Mouse (Mus musculus): ENCODE measurements at regions not wholly inside any gene's neighbourhood (a gene's known extent, or its start where the extent isn't known, plus 50 kb on each side); places are given as distances from the start of the nearest gene placed in this dataset.
"Not testable (repeated sequence)": the region's sequence is repeated elsewhere in the genome, so short reads cannot be mapped to it uniquely, and the experiment has no call there.

- DNase-seq (ENCODE audit: low spot score): no peak
Observed at GRCm38 (mm10) chr3:4744003-4744402, 1006.6 kb upstream of the Gm8797 start.

- no peak for DNase-seq (ENCODE audit: low spot score)
Observed at GRCm38 (mm10) chr3:4744611-4745010, 1006.0 kb upstream of the Gm8797 start.

DNA sequence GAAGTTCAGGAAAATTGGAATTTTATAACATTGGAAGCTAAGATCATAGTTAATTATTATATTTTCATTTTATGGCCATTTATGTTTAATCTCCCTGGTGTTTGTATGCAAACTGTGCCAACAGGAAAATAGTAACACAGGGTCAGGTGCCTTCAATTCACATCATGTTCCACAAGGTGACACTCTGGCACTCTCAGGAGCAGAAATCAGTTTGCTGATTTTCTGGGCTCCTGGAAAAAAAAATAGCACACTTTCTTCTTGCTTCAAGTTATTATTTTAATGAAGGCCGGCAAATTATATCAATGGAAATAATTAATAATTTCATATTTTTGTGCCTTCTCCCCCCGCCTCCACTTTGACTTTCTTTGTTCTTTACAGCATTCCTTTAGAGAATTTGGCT lies 994.5 kb upstream of the Gm8797 start:
- peak; percentile 22 for DNase-seq (ENCODE audit: low spot score)

DNA sequence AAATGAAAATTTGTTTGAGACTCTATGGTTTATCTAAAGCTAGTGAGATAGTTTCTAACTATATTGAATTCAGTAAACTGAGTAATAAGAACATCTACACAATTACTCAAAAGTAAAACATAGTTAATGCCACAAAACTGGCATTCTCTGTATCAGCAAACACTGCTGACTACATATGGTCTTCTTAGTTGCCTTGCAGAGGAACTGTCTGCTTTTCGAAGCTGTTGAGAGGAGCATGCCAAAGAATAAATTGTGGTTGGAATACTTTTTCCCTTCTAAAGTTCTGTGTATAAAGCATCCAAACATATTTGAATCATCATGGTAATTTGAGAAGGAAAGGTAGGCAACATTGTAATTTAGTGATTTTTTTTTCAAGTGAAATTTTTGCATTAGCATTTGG lies 993.5 kb upstream of the Gm8797 start:
- DNase-seq (ENCODE audit: low spot score): no peak

- DNase-seq (ENCODE audit: low spot score): no peak
Observed at GRCm38 (mm10) chr3:4763076-4763475, 987.5 kb upstream of the Gm8797 start.

DNA sequence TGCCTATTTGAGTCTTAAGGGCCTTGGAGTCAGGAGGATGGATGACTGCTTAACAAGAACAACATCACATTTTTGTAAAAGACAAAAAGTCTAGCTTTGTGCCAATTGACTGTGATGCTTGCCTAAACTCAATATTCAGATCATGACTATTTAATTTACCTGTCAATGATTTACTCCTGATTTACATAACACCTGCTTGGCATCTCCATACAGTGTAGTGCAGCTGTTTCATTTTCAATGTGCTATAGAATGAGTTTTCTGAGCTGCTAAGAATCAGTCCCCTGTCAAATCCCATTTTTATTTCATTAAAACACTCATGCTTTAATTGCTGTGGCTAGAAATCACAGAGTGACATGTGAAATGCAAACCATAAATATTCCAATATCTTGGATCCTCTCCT lies 974.0 kb upstream of the Gm8797 start:
- DNase-seq (ENCODE audit: low spot score): no peak

DNA sequence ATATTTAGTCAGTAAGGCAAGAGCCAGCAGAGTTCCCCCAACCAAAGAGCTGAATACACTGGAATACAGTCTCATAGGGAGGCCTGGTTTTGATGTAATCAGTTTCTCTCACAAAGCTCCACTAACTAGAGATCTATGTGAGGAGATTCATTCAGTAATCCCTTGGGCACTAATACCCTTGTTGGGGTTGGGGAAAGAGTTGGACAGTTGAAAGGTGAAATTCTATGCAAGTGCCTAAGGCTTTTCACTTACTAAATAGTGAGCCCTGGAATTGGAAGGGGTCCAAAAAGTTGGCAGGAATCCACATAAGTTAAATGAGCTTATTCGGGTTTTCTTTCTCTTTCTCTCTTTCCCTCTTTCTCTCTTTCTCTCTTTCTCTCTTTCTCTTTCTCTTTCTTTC lies 965.4 kb upstream of the Gm8797 start:
- peak; percentile 24 for DNase-seq (ENCODE audit: low spot score)

- no peak for DNase-seq (ENCODE audit: low spot score)
Observed at GRCm38 (mm10) chr3:4793141-4793540, 957.5 kb upstream of the Gm8797 start.

DNA sequence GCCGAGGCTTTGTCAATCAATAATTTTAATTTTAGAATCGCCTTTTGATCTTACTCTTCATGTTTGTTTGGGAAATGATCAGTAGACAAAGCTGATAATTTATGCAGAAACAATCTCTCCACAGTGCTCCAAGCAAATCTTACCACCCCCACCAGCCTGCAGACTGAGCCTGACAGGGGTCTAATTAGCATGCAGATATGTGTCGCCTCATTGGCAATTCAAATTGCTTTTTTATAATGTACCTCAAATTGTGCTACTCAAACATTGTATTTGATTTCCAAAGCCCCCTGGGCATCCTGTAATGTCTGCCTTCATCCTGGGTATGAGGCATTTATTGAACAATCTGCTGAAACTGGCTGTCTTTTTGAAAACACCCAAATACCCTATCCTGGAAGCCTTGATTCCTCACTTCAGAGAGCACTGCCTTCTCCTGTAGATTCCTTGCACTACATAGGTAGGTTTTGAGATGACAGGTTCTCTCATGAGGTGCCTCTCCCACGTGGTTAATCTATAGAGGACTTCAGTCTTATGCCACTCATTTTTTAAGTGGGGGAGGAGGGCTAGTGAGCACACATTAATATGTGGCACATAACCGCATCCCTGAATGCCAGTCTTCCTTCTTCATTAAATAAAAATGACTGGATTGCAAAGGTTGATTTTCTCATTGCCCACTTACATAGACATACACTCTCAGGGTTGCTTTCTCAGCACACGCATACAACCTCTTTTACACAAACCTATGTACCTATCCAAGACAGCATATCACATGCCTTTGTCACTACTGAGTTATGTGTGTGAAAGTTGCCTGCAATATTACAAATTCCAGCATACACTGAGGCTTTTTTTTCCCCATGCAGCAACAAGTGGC lies 954.3 kb upstream of the Gm8797 start:
- DNase-seq (ENCODE audit: low spot score): no peak

GRCm38 (mm10) chr3:4796909-4797566 lies 953.6 kb upstream of the Gm8797 start:
- DNase-seq (ENCODE audit: low spot score): peak; percentile 16

- no peak for DNase-seq (ENCODE audit: low spot score)
Observed at GRCm38 (mm10) chr3:4797567-4797940, 953.1 kb upstream of the Gm8797 start.

DNA sequence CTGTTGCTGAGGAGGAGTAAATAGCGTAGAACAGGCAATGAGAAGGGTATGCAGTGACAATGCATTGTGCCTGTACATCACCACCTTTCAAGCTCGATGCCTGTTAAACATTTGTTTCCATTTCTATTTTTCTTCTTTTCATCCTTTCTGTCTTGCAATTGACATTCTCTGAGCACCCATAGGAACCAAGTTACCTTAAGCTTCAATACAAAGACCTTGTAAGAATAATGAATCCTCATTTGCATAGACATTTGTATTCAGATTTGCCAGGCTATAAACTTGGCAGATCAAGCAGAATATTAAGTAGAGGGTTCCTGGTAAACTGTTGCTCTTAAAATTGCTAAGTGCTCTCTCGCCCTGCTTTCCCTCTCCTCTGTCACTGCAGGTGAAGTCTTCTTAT lies 952.2 kb upstream of the Gm8797 start:
- DNase-seq (ENCODE audit: low spot score): no peak

DNA sequence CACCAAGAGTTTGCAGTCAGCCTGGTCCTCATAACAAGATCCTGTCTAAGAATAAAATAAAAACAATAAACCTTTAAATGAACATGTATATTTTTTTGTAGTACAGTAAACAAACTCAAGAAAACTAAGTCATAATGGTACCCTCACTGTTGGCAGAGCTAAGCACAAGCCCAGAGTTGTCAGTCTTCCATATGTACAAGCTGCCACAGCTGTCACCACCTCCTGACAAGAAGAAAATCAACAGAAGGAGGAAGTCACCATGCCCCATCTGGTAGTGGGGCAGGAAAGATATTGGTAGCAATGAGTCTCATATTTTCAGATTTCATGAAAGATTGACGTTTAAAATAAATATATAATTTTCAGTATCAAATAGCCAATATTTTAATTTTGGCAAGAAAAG lies 916.1 kb upstream of the Gm8797 start:
- no peak for DNase-seq (ENCODE audit: low spot score)

GRCm38 (mm10) chr3:4835645-4836044 lies 915.0 kb upstream of the Gm8797 start:
- no peak for DNase-seq (ENCODE audit: low spot score)

GRCm38 (mm10) chr3:4836888-4837287 lies 913.7 kb upstream of the Gm8797 start:
- no peak for DNase-seq (ENCODE audit: low spot score)

DNA sequence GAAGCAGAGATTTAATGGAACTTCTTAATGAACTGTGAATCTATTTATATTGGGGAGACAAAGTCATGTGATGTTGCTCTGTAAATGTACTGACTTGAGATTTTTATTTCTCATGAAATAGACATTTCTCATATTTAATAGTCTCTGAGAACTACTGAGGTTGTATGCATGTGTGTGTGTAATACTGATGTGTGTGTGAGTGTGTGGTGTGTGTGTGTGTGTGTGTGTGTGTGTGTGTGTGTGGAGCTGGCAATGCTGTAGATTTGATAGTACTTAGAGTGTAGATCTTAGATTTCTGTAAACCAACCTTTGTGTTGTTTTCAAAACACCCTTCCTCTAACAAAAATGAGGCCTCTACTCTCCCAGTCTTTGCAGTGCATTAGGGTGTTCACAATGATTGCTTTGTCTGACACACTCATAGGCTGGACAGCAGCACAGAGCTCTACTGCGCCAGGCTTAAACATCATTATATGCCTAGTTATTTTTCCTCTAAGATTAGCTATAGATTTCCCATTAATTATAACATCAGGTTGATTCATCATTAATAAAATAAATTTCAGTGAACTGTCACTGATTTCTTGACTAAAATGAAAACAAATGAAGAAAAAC lies 895.5 kb upstream of the Gm8797 start:
- DNase-seq (ENCODE audit: low spot score): no peak

- DNase-seq (ENCODE audit: low spot score): peak; percentile 43
Observed at GRCm38 (mm10) chr3:4856571-4856970, 894.0 kb upstream of the Gm8797 start.

GRCm38 (mm10) chr3:4866226-4866625 lies 884.4 kb upstream of the Gm8797 start:
- DNase-seq (ENCODE audit: low spot score): peak; percentile 85

- no peak for DNase-seq (ENCODE audit: low spot score)
Observed at GRCm38 (mm10) chr3:4885916-4886315, 864.7 kb upstream of the Gm8797 start.

DNA sequence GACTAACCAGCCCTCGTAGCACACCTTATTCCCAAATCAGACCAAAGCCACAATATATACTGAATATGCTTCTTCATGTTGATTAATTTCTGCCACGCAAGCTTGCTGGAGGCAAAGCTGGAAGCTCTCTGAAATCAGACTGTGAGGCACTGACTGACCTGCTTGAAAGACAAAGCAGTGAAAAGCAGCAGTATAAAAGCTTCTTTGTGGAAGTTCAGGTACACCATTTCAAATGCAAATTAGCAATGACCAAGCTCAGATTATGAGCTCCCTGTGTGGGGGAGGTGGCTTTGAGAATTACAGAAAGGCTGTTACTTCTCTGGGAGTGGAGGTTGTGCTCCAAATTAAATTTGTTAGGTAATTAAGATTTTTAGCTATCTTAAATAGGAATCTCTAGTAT lies 857.5 kb upstream of the Gm8797 start:
- no peak for DNase-seq (ENCODE audit: low spot score)

- DNase-seq (ENCODE audit: low spot score): peak; percentile 10
Observed at GRCm38 (mm10) chr3:4895811-4896210, 854.8 kb upstream of the Gm8797 start.

DNA sequence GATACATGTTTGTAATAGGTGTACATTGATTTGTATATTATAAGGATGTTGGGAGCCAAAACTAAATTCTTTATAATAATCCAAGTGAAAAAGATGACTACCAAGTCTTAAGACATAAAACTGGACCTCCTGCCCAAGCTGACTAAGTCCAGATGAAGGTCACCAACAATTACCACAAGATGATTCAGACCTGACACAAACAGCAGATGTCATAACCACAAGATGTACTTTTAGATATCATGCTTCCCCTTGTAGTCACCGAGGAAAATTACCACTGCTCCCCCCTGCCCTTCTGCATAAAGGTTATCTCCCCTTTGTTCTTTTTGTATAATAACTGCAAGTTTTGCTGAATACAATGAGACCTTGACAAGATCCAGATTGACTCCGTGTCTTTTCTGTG lies 843.0 kb upstream of the Gm8797 start:
- not testable (repeated sequence) for DNase-seq (ENCODE audit: low spot score)

DNA sequence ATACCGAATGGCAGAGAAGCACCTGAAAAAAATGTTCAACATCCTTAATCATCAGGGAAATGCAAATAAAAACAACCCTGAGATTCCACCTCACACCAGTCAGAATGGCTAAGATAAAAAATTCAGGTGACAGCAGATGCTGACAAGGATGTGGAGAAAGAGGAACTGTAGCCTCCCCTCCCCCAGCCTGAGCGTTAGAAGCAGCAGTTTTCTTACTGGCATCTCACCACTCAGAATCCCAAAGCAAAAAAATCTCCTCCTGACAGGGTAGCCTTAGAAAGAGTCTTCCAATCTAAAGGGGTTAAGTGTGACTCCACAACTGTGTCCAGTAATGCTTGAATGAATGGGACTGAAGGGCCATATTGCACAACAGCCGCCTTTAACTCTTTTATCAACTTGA lies 819.9 kb upstream of the Gm8797 start:
- not testable (repeated sequence) for DNase-seq (ENCODE audit: low spot score)

Data from adipocyte (in vitro differentiated cells).